ENCODE assay signal across 8 mouse cellular contexts in the genomic region with DNA sequence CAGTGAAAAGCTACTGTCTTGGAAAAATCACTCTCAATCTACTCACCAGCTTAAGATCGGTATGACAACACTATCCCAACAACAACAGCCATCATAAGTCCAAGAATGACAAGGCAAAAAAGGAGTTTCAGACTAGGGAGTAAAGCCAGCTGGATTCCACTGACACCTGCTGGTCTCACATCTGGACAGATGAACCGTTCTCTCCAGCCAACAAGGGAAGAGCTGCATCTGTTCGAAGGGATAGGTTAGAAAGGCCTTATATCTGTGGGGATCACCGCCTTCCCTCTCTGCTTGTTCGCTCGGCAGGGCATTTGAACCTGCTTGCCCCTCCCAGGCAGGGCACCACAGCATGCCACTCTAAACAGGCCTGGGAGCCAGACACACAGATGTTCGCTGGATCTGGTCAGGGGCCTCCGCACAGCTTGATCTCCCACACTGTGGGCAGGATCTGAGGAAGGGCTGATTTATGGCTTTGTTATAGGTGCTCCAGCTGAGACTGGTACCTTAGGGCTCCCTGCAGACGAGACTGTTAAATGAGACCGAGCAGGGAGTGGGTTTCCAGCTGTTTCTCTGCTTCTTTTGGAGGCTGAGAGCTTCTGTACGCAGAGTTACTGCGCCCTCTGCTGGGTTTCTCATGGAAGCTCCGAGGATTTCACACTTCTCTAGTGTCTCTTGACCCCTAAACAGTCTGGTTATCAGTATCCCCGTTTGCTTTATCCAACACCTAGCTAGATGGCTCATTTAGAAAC. TPM values are rescaled to one million over a fixed set of nuclear protein-coding genes. Genes with fewer than 3 reads are reported as not detected.
DNase-seq lines count a peak whose midpoint lies in the region; ATAC-seq and TF ChIP-seq lines count a peak whose summit lies in the region.

No protein-coding gene starts in this region.

- no peaks in the 10 kb centered on the region for H3K9me3 ChIP-seq in MEL (replicated peaks; ENCODE audit: insufficient read depth, low read length)
- H3K9me3 ChIP-seq in forebrain, embryonic 11.5 days (ENCODE audit: control insufficient read depth, low read length) = no peaks in the 10 kb centered on the region
- H3K9me3 ChIP-seq in hindbrain, embryonic 11.5 days (ENCODE audit: control insufficient read depth, low read length) = no peaks in the 10 kb centered on the region

- TF ChIP-seq EP300 in MEL (IDR thresholded peaks at IDR 0.05; ENCODE audit: low read depth in 1 of 2, low read length in 2 of 2) = no peak

- peak; percentile 67 for ATAC-seq in forebrain, embryonic 11.5 days (replicated peaks; ENCODE audit: low FRiP score)
- ATAC-seq in hindbrain, embryonic 11.5 days (ENCODE audit: low FRiP score) = peak; percentile 65

- no peak overlapping the region for H3K27ac ChIP-seq in MEL (ENCODE audit: control insufficient read depth, low read depth, low read length)
- H3K27ac ChIP-seq in forebrain, embryonic 11.5 days (ENCODE audit: low read depth, low read length) = no peak overlapping the region
- no peak overlapping the region for H3K27ac ChIP-seq in hindbrain, embryonic 11.5 days (ENCODE audit: low read depth, low read length)

- H3K36me3 ChIP-seq in MEL (ENCODE audit: control insufficient read depth in 1 of 2, insufficient read depth in 2 of 2, low read length in 2 of 2) = no peaks in the 10 kb centered on the region
- H3K36me3 ChIP-seq in forebrain, embryonic 11.5 days (ENCODE audit: control insufficient read depth, insufficient read depth, low read length) = no peaks in the 10 kb centered on the region
- H3K36me3 ChIP-seq in hindbrain, embryonic 11.5 days (ENCODE audit: control insufficient read depth, insufficient read depth, low read length) = no peaks in the 10 kb centered on the region

- H3K4me2 ChIP-seq in forebrain, embryonic 11.5 days (ENCODE audit: low read depth, low read length, severe bottlenecking) = no peak overlapping the region
- H3K4me2 ChIP-seq in hindbrain, embryonic 11.5 days (replicated peaks; ENCODE audit: low read depth, low read length) = no peak overlapping the region

- no peak overlapping the region for H3K9ac ChIP-seq in MEL (ENCODE audit: control insufficient read depth, low read depth, low read length, poor library complexity, severe bottlenecking)
- no peak overlapping the region for H3K9ac ChIP-seq in forebrain, embryonic 11.5 days (ENCODE audit: low read length)
- no peak overlapping the region for H3K9ac ChIP-seq in hindbrain, embryonic 11.5 days (ENCODE audit: low read depth, low read length)

- H3K79me2 ChIP-seq in MEL (ENCODE audit: control insufficient read depth, insufficient read depth, low read length, poor library complexity) = no peaks in the 10 kb centered on the region

- no peaks in the 10 kb centered on the region for H3K4me1 ChIP-seq in MEL (ENCODE audit: control insufficient read depth in 1 of 2, insufficient read depth in 2 of 2, low read length in 2 of 2)
- no peaks in the 10 kb centered on the region for H3K4me1 ChIP-seq in forebrain, embryonic 11.5 days (replicated peaks; ENCODE audit: control insufficient read depth, insufficient read depth, low read length)
- H3K4me1 ChIP-seq in hindbrain, embryonic 11.5 days (replicated peaks; ENCODE audit: control insufficient read depth, insufficient read depth, low read length) = no peaks in the 10 kb centered on the region

- WGBS in forebrain, embryonic 11.5 days = 23% methylated on average over 14 of the region's 14 CpGs
- 20% methylated on average over 14 of the region's 14 CpGs for WGBS in hindbrain, embryonic 11.5 days

- peak; percentile 50 for DNase-seq in MEL (ENCODE audit: low read depth, low spot score)
- peak; percentile 32 for DNase-seq in adrenal gland, postnatal 25 days
- DNase-seq in forebrain, embryonic 11.5 days (ENCODE audit: low spot score) = peak; percentile 68
- peak; percentile 84 for DNase-seq in hindbrain, embryonic 11.5 days (ENCODE audit: low spot score)
- peak; percentile 58 to 64 for DNase-seq in layer of hippocampus, postnatal 14 days (ENCODE audit: low spot score in 2 of 2)
- DNase-seq in lung, postnatal 14 days = peak; percentile 57
- peak; percentile 71 for DNase-seq in right cerebral cortex, postnatal 4 days
- no peak for DNase-seq in spleen, postnatal 4 days (ENCODE audit: low spot score in 2 of 2)

- H3K4me3 ChIP-seq in MEL (ENCODE audit: control insufficient read depth in 1 of 2, insufficient read depth in 1 of 2, low read depth in 2 of 2, low read length in 2 of 2) = no peak overlapping the region
- H3K4me3 ChIP-seq in forebrain, embryonic 11.5 days (ENCODE audit: low read depth, low read length) = no peak overlapping the region
- H3K4me3 ChIP-seq in hindbrain, embryonic 11.5 days (ENCODE audit: low read depth, low read length) = no peak overlapping the region

- peak; percentile 71 for TF ChIP-seq RAD21 in MEL (IDR thresholded peaks at IDR 0.05; ENCODE audit: low read depth, low read length)

- TF ChIP-seq CTCF in MEL (IDR thresholded peaks at IDR 0.05 in 2 of 3, conservative IDR thresholded peaks at IDR 0.05 in 1 of 3; ENCODE audit: control insufficient read depth in 1 of 3, insufficient read depth in 1 of 3, low read depth in 2 of 3, low read length in 3 of 3, poor library complexity in 1 of 3, severe bottlenecking in 1 of 3) = peak; percentile 45 to 68 (median 67)

- H3K27me3 ChIP-seq in MEL (ENCODE audit: control insufficient read depth in 1 of 2, insufficient read depth in 2 of 2, low read length in 2 of 2) = no peaks in the 10 kb centered on the region
- H3K27me3 ChIP-seq in forebrain, embryonic 11.5 days (ENCODE audit: control insufficient read depth, insufficient read depth, low read length) = no peaks in the 10 kb centered on the region
- no peaks in the 10 kb centered on the region for H3K27me3 ChIP-seq in hindbrain, embryonic 11.5 days (ENCODE audit: control insufficient read depth, insufficient read depth, low read length)

- no peak for TF ChIP-seq POLR2A in MEL (IDR thresholded peaks at IDR 0.05; ENCODE audit: control insufficient read depth in 1 of 2, insufficient read depth in 1 of 2, low read depth in 1 of 2, low read length in 2 of 2, poor library complexity in 1 of 2)

TF ChIP-seq in MEL, 35 proteins besides CTCF, POLR2A, EP300 and RAD21:
- TF ChIP-seq USF1 (IDR thresholded peaks at IDR 0.05; ENCODE audit: low read depth, low read length) = no peak
- TF ChIP-seq ZC3H11A (IDR thresholded peaks at IDR 0.05; ENCODE audit: low read depth, low read length) = peak; percentile 58
- no peak for TF ChIP-seq GATA1 (IDR thresholded peaks at IDR 0.05; ENCODE audit: low read depth, low read length)
- peak; percentile 79 for TF ChIP-seq SMC3 (IDR thresholded peaks at IDR 0.05; ENCODE audit: low read depth, low read length)
- TF ChIP-seq MXI1 (IDR thresholded peaks at IDR 0.05; ENCODE audit: low read depth, low read length) = no peak

RNA-seq across cellular contexts. Expression of a gene that starts 25.5 kb away (rescaled TPM):
- total RNA-seq in MEL (2012; rRNA removed) = not detected in 2 replicates
- polyA plus RNA-seq in MEL (2012; ENCODE audit: insufficient read depth in 1 of 2, insufficient read length in 2 of 2, low read depth in 1 of 2, low replicate concordance in 2 of 2, missing spikeins in 1 of 2) = not detected
- 1.4 TPM in 1 of 2 replicates, not detected in the other for total RNA-seq in adrenal gland, postnatal 25 days (2021)
- not detected in 2 replicates for polyA plus RNA-seq in forebrain, embryonic 11.5 days (2014; fragmentation: Nextera tagmentation; extraction: Ambion mirVana)
- not detected in 2 replicates for polyA plus RNA-seq in hindbrain, embryonic 11.5 days (2014; fragmentation: Nextera tagmentation; extraction: Ambion mirVana)
- not detected for total RNA-seq in layer of hippocampus, postnatal 14 days (2021)

RNA-seq across cellular contexts. Expression of a gene that starts 58.3 kb away (rescaled TPM):
- total RNA-seq in MEL (2012; rRNA removed) = not detected in 2 replicates
- polyA plus RNA-seq in MEL (2012; ENCODE audit: insufficient read depth in 1 of 2, insufficient read length in 2 of 2, low read depth in 1 of 2, low replicate concordance in 2 of 2, missing spikeins in 1 of 2) = not detected
- total RNA-seq in adrenal gland, postnatal 25 days (2021) = 0.81 TPM in 1 of 2 replicates, not detected in the other
- polyA plus RNA-seq in forebrain, embryonic 11.5 days (2014; fragmentation: Nextera tagmentation; extraction: Ambion mirVana) = not detected in 2 replicates
- not detected in 2 replicates for polyA plus RNA-seq in hindbrain, embryonic 11.5 days (2014; fragmentation: Nextera tagmentation; extraction: Ambion mirVana)
- not detected for total RNA-seq in layer of hippocampus, postnatal 14 days (2021)

Comparison
In these comparisons a context has a peak if more than half of its experiments do, and no peak if none do; other contexts are left out.
1. DNase-seq: peak in MEL (single experiment), adrenal gland, postnatal 25 days (single experiment), forebrain, embryonic 11.5 days (single experiment), hindbrain, embryonic 11.5 days (single experiment), layer of hippocampus, postnatal 14 days (2 of 2), lung, postnatal 14 days (single experiment) and right cerebral cortex, postnatal 4 days (single experiment); none in spleen, postnatal 4 days (0 of 2).